Mouse (Mus musculus) midbrain, embryonic 11.5 days (tissue): ENCODE results near the gene Dnm3. TPM values are rescaled to one million over a fixed set of nuclear protein-coding genes. Genes with fewer than 3 reads are reported as not detected.

Experiments
- ATAC-seq: fragments of 200-750 bp; cut with Nextera tagmentation; 2 replicates; pipeline ENCODE4 v1.8.0; 2017; ENCODE audit warnings: moderate TSS enrichment, moderate library complexity; ENCODE audit not compliant: low FRiP score
- DNase-seq: peaks from one replicate; pipeline ENCODE4 v3.0.0; 2015; ENCODE audit warnings: low spot score; ENCODE audit errors: missing footprints
- H3K27ac ChIP-seq: fragments of 300-500 bp; sonication (generic); 2 replicates; pipeline ENCODE4 v1.5.1; 2014; ENCODE audit warnings: low read depth, low read length
- H3K27me3 ChIP-seq: fragments of 300-500 bp; sonication (generic); 2 replicates; pipeline ENCODE4 v1.6.1; 2014; ENCODE audit warnings: mild to moderate bottlenecking, low read length, moderate library complexity, mixed read lengths; ENCODE audit not compliant: control insufficient read depth, insufficient read depth
- H3K36me3 ChIP-seq: fragments of 300-500 bp; sonication (generic); 2 replicates; pipeline ENCODE4 v1.6.1; 2014; ENCODE audit warnings: mild to moderate bottlenecking, low read length, moderate library complexity, mixed read lengths; ENCODE audit not compliant: control insufficient read depth, insufficient read depth
- H3K4me1 ChIP-seq: fragments of 300-500 bp; sonication (generic); 2 replicates; pipeline ENCODE4 v1.6.1; 2014; ENCODE audit warnings: low read length; ENCODE audit not compliant: control insufficient read depth, insufficient read depth
- H3K4me2 ChIP-seq: fragments of 300-500 bp; sonication (generic); 2 replicates; pipeline ENCODE4 v1.6.1; 2014; ENCODE audit warnings: mild to moderate bottlenecking, moderate library complexity
- H3K4me3 ChIP-seq: fragments of 300-500 bp; sonication (generic); 2 replicates; pipeline ENCODE4 v1.5.1; 2014; ENCODE audit warnings: low read depth, low read length
- H3K9ac ChIP-seq: fragments of 300-500 bp; sonication (generic); 2 replicates; pipeline ENCODE4 v1.6.1; 2014; ENCODE audit warnings: low read length
- H3K9me3 ChIP-seq: fragments of 300-500 bp; sonication (generic); 2 replicates; pipeline ENCODE4 v1.6.1; 2016; ENCODE audit warnings: low read length; ENCODE audit not compliant: control insufficient read depth
- WGBS: fragments of 180-500 bp; shearing (Covaris S2); extraction: QIAGEN DNeasy Blood & Tissue Kit; methylation state at CpG from one replicate; pipeline ENCODE4 v1.1.7; 2014; 5-methylcytosine and 5-hydroxymethylcytosine counted together
- polyA plus RNA-seq: library from polyadenylated mRNA; unstranded; fragments of >200 nt; fragmentation: Nextera tagmentation; extraction: Ambion mirVana; gene quantifications from 2 replicates; pipeline ENCODE4 v1.2.1, GENCODE M21; 2014

Gene Dnm3
- polyA plus RNA-seq, 1 experiment from 2014 or later: 5.6 TPM

GRCm38 (mm10) chr1:162449161-162449909, 28.5 kb downstream of the Dnm3 start:
- ATAC-seq: no peak

DNA sequence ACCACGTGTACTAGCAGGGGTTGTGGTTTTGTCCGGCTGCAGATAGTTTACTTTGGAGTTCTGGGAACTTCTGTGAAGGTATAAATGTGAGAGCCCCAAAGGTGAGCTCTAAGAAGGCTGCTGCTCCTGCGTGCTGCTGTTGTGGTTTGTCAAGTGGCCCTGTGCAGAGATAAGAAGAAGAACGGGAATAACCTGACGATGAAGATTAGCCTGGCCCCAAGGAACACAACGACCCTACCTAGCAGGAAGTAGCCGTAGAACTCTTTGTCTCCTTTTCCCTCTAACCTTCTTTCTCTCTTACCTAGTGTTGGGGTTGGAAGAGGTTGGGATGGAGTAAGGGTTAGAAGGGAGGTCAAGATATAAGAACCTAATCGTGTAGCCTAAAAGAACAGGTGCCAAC, 33.0 kb downstream of the Dnm3 start:
- H3K4me3 ChIP-seq: no peak overlapping the region
- ATAC-seq (no peak), DNase-seq (no peak)
- H3K9ac ChIP-seq: no peak overlapping the region
- H3K9me3 ChIP-seq: no peaks in the 10 kb centered on the region
- H3K27me3 ChIP-seq: no peaks in the 10 kb centered on the region
- H3K36me3 ChIP-seq: no peaks in the 10 kb centered on the region
- WGBS: 84% methylated on average over 8 of the region's 8 CpGs
- H3K4me1 ChIP-seq: no peaks in the 10 kb centered on the region
- H3K4me2 ChIP-seq: no peak overlapping the region
- no peak overlapping the region for H3K27ac ChIP-seq

More at GRCm38 (mm10) chr1:162449161-162449909, 28.5 kb downstream of the Dnm3 start:
- no peak overlapping the region for H3K27ac ChIP-seq
- no peaks in the 10 kb centered on the region for H3K9me3 ChIP-seq
- no peaks in the 10 kb centered on the region for H3K27me3 ChIP-seq
- H3K4me3 ChIP-seq: no peak overlapping the region
- no peaks in the 10 kb centered on the region for H3K36me3 ChIP-seq
- WGBS: 74% methylated on average over 3 of the region's 3 CpGs
- DNase-seq: no peak
- no peak overlapping the region for H3K4me2 ChIP-seq
- no peaks in the 10 kb centered on the region for H3K4me1 ChIP-seq
- no peak overlapping the region for H3K9ac ChIP-seq

GRCm38 (mm10) chr1:162439576-162439975, 38.3 kb downstream of the Dnm3 start:
- H3K27ac ChIP-seq: no peak overlapping the region
- no peaks in the 10 kb centered on the region for H3K36me3 ChIP-seq
- H3K9me3 ChIP-seq: no peaks in the 10 kb centered on the region
- H3K27me3 ChIP-seq: no peaks in the 10 kb centered on the region
- no peak for ATAC-seq
- H3K4me3 ChIP-seq: no peak overlapping the region
- no peak overlapping the region for H3K9ac ChIP-seq
- no peak overlapping the region for H3K4me2 ChIP-seq
- no peaks in the 10 kb centered on the region for H3K4me1 ChIP-seq
- DNase-seq: no peak

DNA sequence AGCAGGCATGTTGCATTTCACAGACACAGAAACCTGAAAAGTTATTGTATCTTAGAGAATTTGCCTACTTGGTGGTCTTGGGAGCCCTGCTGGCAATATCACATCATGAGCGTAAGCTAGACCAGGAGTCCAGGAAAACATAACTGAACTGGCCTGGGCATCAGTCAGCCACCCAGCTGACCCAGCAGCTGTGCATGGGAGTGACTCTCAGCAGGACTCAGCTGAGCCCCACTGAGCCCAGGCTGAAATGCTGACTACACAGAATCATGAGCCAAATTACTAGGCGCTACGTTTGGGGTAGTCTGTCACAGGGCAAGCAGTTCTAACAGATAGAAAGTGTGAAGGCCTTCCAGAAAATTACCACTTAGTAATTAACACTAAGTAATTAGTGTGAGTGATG, 41.2 kb downstream of the Dnm3 start:
- Histone ChIP-seq H3K9ac (no peak overlapping the region), H3K27me3 (no peaks in the 10 kb centered on the region), H3K4me2 (no peak overlapping the region), H3K4me1 (no peaks in the 10 kb centered on the region), H3K4me3 (no peak overlapping the region), H3K36me3 (no peaks in the 10 kb centered on the region), H3K9me3 (no peaks in the 10 kb centered on the region), H3K27ac (no peak overlapping the region)
- DNase-seq: no peak
- 79% methylated on average over 3 of the region's 3 CpGs for WGBS
- ATAC-seq: no peak

DNA sequence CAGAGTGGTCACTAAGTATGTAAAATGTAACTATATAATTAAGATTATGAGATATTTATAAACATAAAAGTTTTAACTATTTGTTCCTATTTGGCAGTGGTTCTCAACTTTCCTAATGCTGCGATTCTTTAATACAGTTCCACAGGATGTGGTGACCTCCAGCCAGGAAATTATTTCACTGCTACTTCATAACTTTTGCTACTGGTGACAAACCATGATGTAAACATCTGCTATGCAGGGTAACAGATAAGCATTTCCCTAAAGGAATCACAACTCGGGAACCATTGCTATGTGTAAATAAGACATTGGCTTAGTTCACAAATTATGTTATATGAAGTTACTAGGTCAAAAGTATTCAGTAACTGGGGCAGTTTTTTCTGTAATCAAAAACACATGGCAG, 48.9 kb downstream of the Dnm3 start:
- 76% methylated on average over 2 of the region's 2 CpGs for WGBS
- Histone ChIP-seq H3K9ac (no peak overlapping the region), H3K27me3 (no peaks in the 10 kb centered on the region), H3K36me3 (no peaks in the 10 kb centered on the region), H3K4me3 (no peak overlapping the region), H3K27ac (no peak overlapping the region), H3K4me2 (no peak overlapping the region), H3K9me3 (no peaks in the 10 kb centered on the region), H3K4me1 (0 out of 2 replicates have a peak, but pooled peaks cover 4% of the 10 kb centered on the region)
- ATAC-seq: no peak
- DNase-seq: no peak

DNA sequence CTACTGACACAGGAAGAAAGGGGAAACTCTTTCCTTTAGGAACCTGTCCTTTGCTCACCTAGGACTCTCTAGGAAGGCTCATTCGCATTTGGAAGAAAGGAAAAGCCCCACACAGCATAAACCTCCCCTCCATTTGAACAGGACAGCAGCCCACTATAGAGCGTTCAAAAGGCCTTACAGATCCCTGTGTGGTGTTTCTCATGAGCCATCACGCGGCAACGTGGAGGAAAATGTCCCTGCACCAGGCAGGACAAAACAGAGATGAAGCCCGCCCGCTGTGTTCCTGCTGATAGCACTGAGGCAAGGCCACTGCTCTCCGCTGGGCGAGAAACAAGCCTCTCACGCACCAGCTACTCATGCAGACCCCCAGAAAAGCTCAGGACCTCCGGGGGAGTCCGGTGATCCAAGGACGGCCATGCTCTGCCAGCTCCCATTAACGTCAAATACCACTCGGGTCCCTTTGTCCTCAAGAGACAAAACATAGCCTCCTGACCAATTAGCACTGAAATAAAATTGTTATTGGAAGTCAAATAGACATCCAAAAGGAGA, 51.8 kb downstream of the Dnm3 start:
- no peak overlapping the region for H3K4me3 ChIP-seq
- H3K36me3 ChIP-seq: no peaks in the 10 kb centered on the region
- WGBS: 36% methylated on average over 15 of the region's 15 CpGs
- DNase-seq: peak; percentile 88
- ATAC-seq: peak; percentile 89
- no peaks in the 10 kb centered on the region for H3K27me3 ChIP-seq
- no peaks in the 10 kb centered on the region for H3K9me3 ChIP-seq
- 0 out of 2 replicates have a peak overlapping the region, but pooled peaks have one; percentile 3 for H3K9ac ChIP-seq
- H3K4me1 ChIP-seq: 0 out of 2 replicates have a peak, but pooled peaks cover 4% of the 10 kb centered on the region
- no peak overlapping the region for H3K27ac ChIP-seq
- H3K4me2 ChIP-seq: no peak overlapping the region

GRCm38 (mm10) chr1:162422826-162423225, 55.0 kb downstream of the Dnm3 start:
- WGBS: 86% methylated on average over 6 of the region's 6 CpGs
- no peak for ATAC-seq

GRCm38 (mm10) chr1:162413791-162414190, 64.0 kb downstream of the Dnm3 start:
- no peak overlapping the region for H3K9ac ChIP-seq
- no peaks in the 10 kb centered on the region for H3K36me3 ChIP-seq
- DNase-seq: no peak
- H3K9me3 ChIP-seq: no peaks in the 10 kb centered on the region
- H3K4me1 ChIP-seq: no peaks in the 10 kb centered on the region
- WGBS: 23% methylated on average over 1 of the region's 1 CpGs
- H3K4me2 ChIP-seq: no peak overlapping the region
- H3K4me3 ChIP-seq: no peak overlapping the region
- H3K27me3 ChIP-seq: no peaks in the 10 kb centered on the region
- ATAC-seq: no peak
- H3K27ac ChIP-seq: no peak overlapping the region

More at GRCm38 (mm10) chr1:162422826-162423225, 55.0 kb downstream of the Dnm3 start:
- H3K4me3 ChIP-seq: no peak overlapping the region
- H3K36me3 ChIP-seq: no peaks in the 10 kb centered on the region
- no peak overlapping the region for H3K27ac ChIP-seq
- 0 out of 2 replicates have a peak, but pooled peaks cover 4% of the 10 kb centered on the region for H3K4me1 ChIP-seq
- H3K9me3 ChIP-seq: no peaks in the 10 kb centered on the region
- H3K4me2 ChIP-seq: no peak overlapping the region
- DNase-seq: no peak
- no peak overlapping the region for H3K9ac ChIP-seq
- no peaks in the 10 kb centered on the region for H3K27me3 ChIP-seq

- Histone ChIP-seq H3K4me1 (no peaks in the 10 kb centered on the region), H3K9ac (no peak overlapping the region), H3K4me2 (no peak overlapping the region), H3K27ac (no peak overlapping the region), H3K4me3 (no peak overlapping the region), H3K36me3 (no peaks in the 10 kb centered on the region), H3K9me3 (no peaks in the 10 kb centered on the region), H3K27me3 (no peaks in the 10 kb centered on the region)
- ATAC-seq (no peak), DNase-seq (no peak)
- 79% methylated on average over 7 of the region's 7 CpGs for WGBS
Measured at GRCm38 (mm10) chr1:162412787-162413429, 64.9 kb downstream of the Dnm3 start.
